Mouse (Mus musculus) hindbrain, embryonic 14.5 days (tissue): Measurements from ENCODE around the gene Tdp2. TPM values are rescaled to one million over a fixed set of nuclear protein-coding genes. Genes with fewer than 3 reads are reported as not detected.

Experiments
- ATAC-seq: fragments of 200-750 bp; cut with Nextera tagmentation; 2 replicates; pipeline ENCODE4 v1.8.0; 2017; ENCODE audit warnings: moderate number of reproducible peaks, mild to moderate bottlenecking, moderate TSS enrichment, moderate library complexity; ENCODE audit not compliant: low FRiP score
- DNase-seq: peaks from one replicate; pipeline ENCODE4 v3.0.0-alpha.2; 2015; ENCODE audit warnings: low spot score
- H3K27ac ChIP-seq: fragments of 300-500 bp; sonication (generic); 2 replicates; pipeline ENCODE4 v1.5.1; 2014; ENCODE audit warnings: mild to moderate bottlenecking, moderate library complexity
- H3K27me3 ChIP-seq: fragments of 300-500 bp; sonication (generic); 2 replicates; pipeline ENCODE4 v1.6.1; 2014; ENCODE audit warnings: mild to moderate bottlenecking, low read length, mixed read lengths; ENCODE audit not compliant: control insufficient read depth, insufficient read depth
- H3K36me3 ChIP-seq: fragments of 300-500 bp; sonication (generic); replicated peaks from 2 replicates; pipeline ENCODE4 v1.6.1; 2014; ENCODE audit not compliant: control insufficient read depth, insufficient read depth
- H3K4me1 ChIP-seq: fragments of 300-500 bp; sonication (generic); replicated peaks from 2 replicates; pipeline ENCODE4 v1.6.1; 2014; ENCODE audit warnings: antibody characterized with exemption, low read length, mixed read lengths; ENCODE audit not compliant: control insufficient read depth, insufficient read depth
- H3K4me2 ChIP-seq: fragments of 300-500 bp; sonication (generic); replicated peaks from 2 replicates; pipeline ENCODE4 v1.6.1; 2014; ENCODE audit warnings: mild to moderate bottlenecking, moderate library complexity
- H3K4me3 ChIP-seq: fragments of 300-500 bp; sonication (generic); replicated peaks from 2 replicates; pipeline ENCODE4 v1.5.1; 2014; ENCODE audit warnings: mild to moderate bottlenecking, low read length
- H3K9ac ChIP-seq: fragments of 300-500 bp; sonication (generic); 2 replicates; pipeline ENCODE4 v1.6.1; 2014
- H3K9me3 ChIP-seq: fragments of 300-500 bp; sonication (generic); 2 replicates; pipeline ENCODE4 v1.6.1; 2016; ENCODE audit warnings: low read length; ENCODE audit not compliant: control insufficient read depth
- WGBS: fragments of 180-500 bp; shearing (Covaris S2); extraction: QIAGEN DNeasy Blood & Tissue Kit; methylation state at CpG from one replicate; pipeline ENCODE4 v1.1.7; 2014; 5-methylcytosine and 5-hydroxymethylcytosine counted together
- polyA plus RNA-seq: library from polyadenylated mRNA; unstranded; fragments of >200 nt; fragmentation: Nextera tagmentation; extraction: Ambion mirVana; gene quantifications from 2 replicates; pipeline ENCODE4 v1.2.1, GENCODE M21; 2014

Gene Tdp2
- polyA plus RNA-seq, 1 experiment from 2014 or later, result 37.5 TPM

- peaks cover 30% of the 10 kb centered on the region for H3K4me1 ChIP-seq
- H3K9ac ChIP-seq, result peak overlapping the region; percentile 92
- no peaks in the 10 kb centered on the region for H3K27me3 ChIP-seq
- H3K4me2 ChIP-seq, result peak overlapping the region; percentile 70
- DNase-seq (peak; percentile 98), ATAC-seq (peak; percentile 96)
- peaks cover 12% of the 10 kb centered on the region for H3K36me3 ChIP-seq
- H3K27ac ChIP-seq, result peak overlapping the region; percentile 97
- under 1% methylated on average over 42 of the region's 42 CpGs for WGBS
- no peaks in the 10 kb centered on the region for H3K9me3 ChIP-seq
- peak overlapping the region; percentile 96 for H3K4me3 ChIP-seq
These were observed 30.7 kb upstream of the Tdp2 start for GRCm38 (mm10) chr13:24800674-24801307.

- DNase-seq, result peak; percentile 63
- Histone ChIP-seq H3K27me3 (no peaks in the 10 kb centered on the region), H3K4me3 (peak within 1 kb of the TSS; percentile 96), H3K4me2 (peak within 1 kb of the TSS; percentile 70), H3K9ac (peak within 1 kb of the TSS; percentile 92), H3K4me1 (peaks cover 30% of the 10 kb centered on the region), H3K27ac (peak within 1 kb of the TSS; percentile 97), H3K9me3 (no peaks in the 10 kb centered on the region), H3K36me3 (peaks cover 18% of the 10 kb centered on the region)
- ATAC-seq, result peak; percentile 59
- under 1% methylated on average over 40 of the region's 74 CpGs for WGBS
These were observed 30.1 kb upstream of the Tdp2 start, which contains the start of gene BC005537 for GRCm38 (mm10) chr13:24801308-24801921. BC005537 (plus strand) TSS chr13:24801657.

- Histone ChIP-seq H3K4me1 (peaks cover 30% of the 10 kb centered on the region), H3K4me3 (peak overlapping the region; percentile 96), H3K36me3 (peaks cover 24% of the 10 kb centered on the region), H3K27me3 (no peaks in the 10 kb centered on the region), H3K27ac (peak overlapping the region; percentile 97), H3K4me2 (peak overlapping the region; percentile 70), H3K9ac (peak overlapping the region; percentile 92), H3K9me3 (no peaks in the 10 kb centered on the region)
- 0% methylated on average over 26 of the region's 26 CpGs for WGBS
- DNase-seq (peak; percentile 35), ATAC-seq (no peak)
These were observed 29.3 kb upstream of the Tdp2 start for GRCm38 (mm10) chr13:24802131-24802691.

GRCm38 (mm10) chr13:24803196-24803595 lies 28.3 kb upstream of the Tdp2 start:
- no peaks in the 10 kb centered on the region for H3K27me3 ChIP-seq
- no peak for DNase-seq

GRCm38 (mm10) chr13:24806079-24806478 lies 25.4 kb upstream of the Tdp2 start:
- H3K9me3 ChIP-seq, result no peaks in the 10 kb centered on the region
- peaks cover 60% of the 10 kb centered on the region for H3K36me3 ChIP-seq
- DNase-seq (no peak), ATAC-seq (no peak)
- H3K4me3 ChIP-seq, result no peak overlapping the region
- peaks cover 25% of the 10 kb centered on the region for H3K4me1 ChIP-seq
- no peak overlapping the region for H3K27ac ChIP-seq
- no peaks in the 10 kb centered on the region for H3K27me3 ChIP-seq
- H3K4me2 ChIP-seq, result no peak overlapping the region
- H3K9ac ChIP-seq, result no peak overlapping the region

More at GRCm38 (mm10) chr13:24803196-24803595, 28.3 kb upstream of the Tdp2 start:
- no peak for ATAC-seq
- H3K9ac ChIP-seq, result peak overlapping the region; percentile 92
- H3K9me3 ChIP-seq, result no peaks in the 10 kb centered on the region
- peak overlapping the region; percentile 96 for H3K4me3 ChIP-seq
- H3K27ac ChIP-seq, result no peak overlapping the region
- peaks cover 30% of the 10 kb centered on the region for H3K4me1 ChIP-seq
- H3K4me2 ChIP-seq, result peak overlapping the region; percentile 70
- 25% methylated on average over 2 of the region's 2 CpGs for WGBS
- peaks cover 34% of the 10 kb centered on the region for H3K36me3 ChIP-seq

GRCm38 (mm10) chr13:24812521-24812920 lies 19.0 kb upstream of the Tdp2 start:
- no peak overlapping the region for H3K9ac ChIP-seq
- H3K9me3 ChIP-seq, result no peaks in the 10 kb centered on the region
- no peak overlapping the region for H3K4me2 ChIP-seq
- no peak overlapping the region for H3K4me3 ChIP-seq
- H3K27ac ChIP-seq, result no peak overlapping the region
- no peak for ATAC-seq
- H3K4me1 ChIP-seq, result no peaks in the 10 kb centered on the region
- no peaks in the 10 kb centered on the region for H3K27me3 ChIP-seq
- DNase-seq, result no peak
- 91% methylated on average over 2 of the region's 2 CpGs for WGBS
- H3K36me3 ChIP-seq, result peaks cover 78% of the 10 kb centered on the region

GRCm38 (mm10) chr13:24814616-24815015 lies 16.9 kb upstream of the Tdp2 start:
- no peak overlapping the region for H3K4me2 ChIP-seq
- ATAC-seq, result no peak
- H3K4me3 ChIP-seq, result no peak overlapping the region
- 78% methylated on average over 1 of the region's 1 CpGs for WGBS
- no peak overlapping the region for H3K9ac ChIP-seq
- no peaks in the 10 kb centered on the region for H3K4me1 ChIP-seq
- no peak for DNase-seq
- no peak overlapping the region for H3K27ac ChIP-seq
- no peaks in the 10 kb centered on the region for H3K9me3 ChIP-seq
- no peaks in the 10 kb centered on the region for H3K27me3 ChIP-seq
- peaks cover 63% of the 10 kb centered on the region for H3K36me3 ChIP-seq

- 71% methylated on average over 4 of the region's 4 CpGs for WGBS
- DNase-seq, result no peak
- no peaks in the 10 kb centered on the region for H3K27me3 ChIP-seq
These were observed 15.1 kb upstream of the Tdp2 start for GRCm38 (mm10) chr13:24816125-24817092.

GRCm38 (mm10) chr13:24819931-24820330 lies 11.5 kb upstream of the Tdp2 start:
- H3K9me3 ChIP-seq, result no peaks in the 10 kb centered on the region
- no peak overlapping the region for H3K27ac ChIP-seq
- no peak overlapping the region for H3K9ac ChIP-seq
- no peak for ATAC-seq
- DNase-seq, result no peak
- no peak overlapping the region for H3K4me2 ChIP-seq
- H3K4me3 ChIP-seq, result no peak overlapping the region
- WGBS, result 86% methylated on average over 1 of the region's 1 CpGs
- H3K36me3 ChIP-seq, result peaks cover 14% of the 10 kb centered on the region
- no peaks in the 10 kb centered on the region for H3K27me3 ChIP-seq
- H3K4me1 ChIP-seq, result no peaks in the 10 kb centered on the region

More at GRCm38 (mm10) chr13:24816125-24817092, 15.1 kb upstream of the Tdp2 start:
- Histone ChIP-seq H3K9ac (no peak overlapping the region), H3K4me2 (no peak overlapping the region), H3K27ac (no peak overlapping the region), H3K4me1 (no peaks in the 10 kb centered on the region), H3K4me3 (no peak overlapping the region), H3K9me3 (no peaks in the 10 kb centered on the region), H3K36me3 (peaks cover 45% of the 10 kb centered on the region)
- ATAC-seq, result peak; percentile 64; the same call in 1 of the 2 replicates
